In the genomic region with DNA sequence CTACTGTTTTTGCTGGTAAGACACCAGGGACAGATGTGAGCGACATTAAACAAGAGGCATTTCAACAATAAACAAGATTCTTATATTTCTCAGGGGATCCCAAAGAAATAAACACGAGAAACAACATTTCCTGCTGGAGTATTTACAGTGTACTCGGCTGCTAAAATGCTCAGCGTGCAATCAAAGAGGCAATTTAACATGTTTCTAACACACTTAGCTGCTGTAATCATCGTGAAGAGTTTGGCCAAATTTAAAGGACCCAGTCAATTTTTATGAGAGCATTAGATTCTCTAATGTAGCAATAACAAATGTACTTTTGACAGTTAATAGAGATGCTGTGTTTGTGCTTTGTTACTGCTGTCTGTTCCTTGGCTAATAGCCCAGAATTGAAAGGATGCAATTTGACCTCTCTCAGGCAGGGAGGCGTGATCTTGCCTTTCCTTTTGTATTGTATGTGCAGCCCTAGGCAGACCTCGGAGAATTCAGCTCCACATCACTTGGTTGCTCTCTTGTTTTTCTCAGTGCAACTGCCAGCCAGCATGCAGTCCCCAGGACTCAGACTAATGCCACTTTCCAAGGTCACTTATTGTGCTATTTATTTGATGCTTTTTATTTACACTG, we compare ENCODE assay signal across 8 mouse cellular contexts. TPM values are rescaled to one million over a fixed set of nuclear protein-coding genes. Genes with fewer than 3 reads are reported as not detected.
A peak's percentile ranks its signal among the peaks of the same experiment; 100 is the strongest.
DNase-seq lines count a peak whose midpoint lies in the region; ATAC-seq lines count a peak whose summit lies in the region.

No protein-coding gene starts in this region.

- ATAC-seq in hindbrain, embryonic 13.5 days (ENCODE audit: low FRiP score): peak; percentile 67

- peak; percentile 79 for DNase-seq in Muller cell, postnatal 12 days (ENCODE audit: inconsistent ontology term)
- DNase-seq in embryo, embryonic 10 days (ENCODE audit: low spot score): peak; percentile 69
- peak; percentile 39 to 44 for DNase-seq in lung, postnatal 4 days
- DNase-seq in cerebellum, adult 9-11 months: no peak
- no peak for DNase-seq in spleen, postnatal 36 days (ENCODE audit: low spot score in 2 of 2)
- no peak for DNase-seq in layer of hippocampus, adult 18-20 months (ENCODE audit: low spot score in 2 of 2)
- no peak for DNase-seq in thymus, postnatal 10 days (ENCODE audit: low spot score in 2 of 2)

- H3K27ac ChIP-seq in hindbrain, embryonic 13.5 days: peak overlapping the region; percentile 72

- no peaks in the 10 kb centered on the region for H3K27me3 ChIP-seq in hindbrain, embryonic 13.5 days

- peaks cover 19% of the 10 kb centered on the region for H3K4me1 ChIP-seq in hindbrain, embryonic 13.5 days (replicated peaks)

- H3K36me3 ChIP-seq in hindbrain, embryonic 13.5 days: peaks cover 9% of the 10 kb centered on the region

- 19% methylated on average over 7 of the region's 7 CpGs for WGBS in hindbrain, embryonic 13.5 days

- no peaks in the 10 kb centered on the region for H3K9me3 ChIP-seq in hindbrain, embryonic 13.5 days

- no peak overlapping the region for H3K4me3 ChIP-seq in hindbrain, embryonic 13.5 days

- H3K4me2 ChIP-seq in hindbrain, embryonic 13.5 days: peak overlapping the region; percentile 17; the same call in 1 of the 2 replicates

- peak overlapping the region; percentile 43 for H3K9ac ChIP-seq in hindbrain, embryonic 13.5 days

RNA-seq across cellular contexts. Expression of a gene that starts 35.9 kb away (rescaled TPM):
- 69.3 and 70.9 TPM in 2 replicates for polyA plus RNA-seq in hindbrain, embryonic 13.5 days (2015; fragmentation: Nextera tagmentation; extraction: Ambion mirVana)
- total RNA-seq in layer of hippocampus, adult 18-20 months (2021): 10 to 100 TPM; 25.0 TPM

RNA-seq across cellular contexts. Expression of a gene that starts 40.1 kb away (rescaled TPM):
- 14.2 and 14.8 TPM in 2 replicates for polyA plus RNA-seq in hindbrain, embryonic 13.5 days (2015; fragmentation: Nextera tagmentation; extraction: Ambion mirVana)
- 10 to 100 TPM; 39.2 to 41.7 TPM for total RNA-seq in layer of hippocampus, adult 18-20 months (2021)

Comparison
In these comparisons a context has a peak if more than half of its experiments do, and no peak if none do; other contexts are left out.
1. DNase-seq: peak in Muller cell, postnatal 12 days (single experiment), embryo, embryonic 10 days (single experiment) and lung, postnatal 4 days (2 of 2); none in cerebellum, adult 9-11 months (single experiment), spleen, postnatal 36 days (0 of 2), layer of hippocampus, adult 18-20 months (0 of 2) and thymus, postnatal 10 days (0 of 2).